Mouse (Mus musculus): ENCODE results near the gene Tma7. TPM values are rescaled to one million over a fixed set of nuclear protein-coding genes. Genes with fewer than 3 reads are reported as not detected.

Gene Tma7
- polyA plus RNA-seq, 2 experiments = 191 to 664 TPM

- WGBS = 81% methylated on average over 2 of the region's 2 CpGs
- no peaks in the 10 kb centered on the region for H3K36me3 ChIP-seq (ENCODE audit: control insufficient read depth, insufficient read depth, low read length)
- TF ChIP-seq POLR2A (IDR thresholded peaks at IDR 0.05; ENCODE audit: borderline replicate concordance, extremely low read depth, insufficient read depth, insufficient read length) = no peak
- no peaks in the 10 kb centered on the region for H3K9me3 ChIP-seq (ENCODE audit: control insufficient read depth, low read length)
- ATAC-seq (ENCODE audit: low FRiP score, low read depth) (no peak), DNase-seq (ENCODE audit: low spot score) (no peak)
- no peak overlapping the region for H3K4me2 ChIP-seq (replicated peaks; ENCODE audit: low read depth, low read length, severe bottlenecking)
- no peak overlapping the region for H3K27ac ChIP-seq (replicated peaks; ENCODE audit: low read depth, low read length)
- H3K9ac ChIP-seq (ENCODE audit: low read depth, low read length, severe bottlenecking) = no peak overlapping the region
- H3K4me1 ChIP-seq (ENCODE audit: control insufficient read depth, insufficient read depth, low read length) = no peaks in the 10 kb centered on the region
- no peaks in the 10 kb centered on the region for H3K27me3 ChIP-seq (ENCODE audit: control insufficient read depth, insufficient read depth, low read length)
- no peak overlapping the region for H3K4me3 ChIP-seq (replicated peaks; ENCODE audit: low read length)
Measured at GRCm38 (mm10) chr9:109125043-109125442, 42.7 kb upstream of the Tma7 start.

DNA sequence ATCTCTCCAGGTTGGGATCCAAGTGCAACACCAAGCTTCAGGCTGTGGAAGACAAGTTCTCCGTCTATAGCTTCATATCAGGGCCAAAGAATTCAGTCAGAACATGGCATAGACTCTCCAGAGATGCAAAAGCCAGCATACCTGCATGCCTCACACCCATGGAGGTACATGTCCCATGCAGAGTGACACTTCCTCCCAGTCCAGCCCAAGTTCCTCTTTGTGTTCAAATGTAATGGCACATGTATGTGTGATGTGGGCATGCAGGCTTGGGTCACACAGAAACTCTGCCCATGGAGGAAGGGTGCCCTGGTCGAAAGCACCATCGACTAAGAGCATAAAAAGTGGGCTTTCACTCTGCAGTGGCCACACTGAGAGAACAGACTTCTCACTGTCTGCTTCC lies 41.8 kb upstream of the Tma7 start:
- 84% methylated on average over 3 of the region's 3 CpGs for WGBS
- ATAC-seq (ENCODE audit: low FRiP score, low read depth) = no peak

GRCm38 (mm10) chr9:109123266-109123665 lies 40.9 kb upstream of the Tma7 start:
- Histone ChIP-seq H3K4me1 (ENCODE audit: control insufficient read depth, insufficient read depth, low read length) (no peaks in the 10 kb centered on the region), H3K4me2 (replicated peaks; ENCODE audit: low read depth, low read length, severe bottlenecking) (no peak overlapping the region), H3K36me3 (ENCODE audit: control insufficient read depth, insufficient read depth, low read length) (peaks cover 13% of the 10 kb centered on the region), H3K27ac (replicated peaks; ENCODE audit: low read depth, low read length) (no peak overlapping the region), H3K4me3 (replicated peaks; ENCODE audit: low read length) (no peak overlapping the region), H3K9me3 (ENCODE audit: control insufficient read depth, low read length) (no peaks in the 10 kb centered on the region), H3K9ac (ENCODE audit: low read depth, low read length, severe bottlenecking) (no peak overlapping the region; the same call in 1 of the 2 replicates), H3K27me3 (ENCODE audit: control insufficient read depth, insufficient read depth, low read length) (no peaks in the 10 kb centered on the region)
- ATAC-seq (ENCODE audit: low FRiP score, low read depth) (no peak), DNase-seq (ENCODE audit: low spot score) (no peak)
- no peak for TF ChIP-seq POLR2A (IDR thresholded peaks at IDR 0.05; ENCODE audit: borderline replicate concordance, extremely low read depth, insufficient read depth, insufficient read length)
- WGBS = 34% methylated on average over 6 of the region's 6 CpGs

More for the DNA sequence above, 41.8 kb upstream of the Tma7 start:
- no peak overlapping the region for H3K9ac ChIP-seq (ENCODE audit: low read depth, low read length, severe bottlenecking)
- no peaks in the 10 kb centered on the region for H3K9me3 ChIP-seq (ENCODE audit: control insufficient read depth, low read length)
- H3K4me2 ChIP-seq (replicated peaks; ENCODE audit: low read depth, low read length, severe bottlenecking) = no peak overlapping the region
- no peak overlapping the region for H3K4me3 ChIP-seq (replicated peaks; ENCODE audit: low read length)
- no peaks in the 10 kb centered on the region for H3K27me3 ChIP-seq (ENCODE audit: control insufficient read depth, insufficient read depth, low read length)
- H3K36me3 ChIP-seq (ENCODE audit: control insufficient read depth, insufficient read depth, low read length) = peaks cover 4% of the 10 kb centered on the region; the same call in 1 of the 2 replicates
- no peak for TF ChIP-seq POLR2A (IDR thresholded peaks at IDR 0.05; ENCODE audit: borderline replicate concordance, extremely low read depth, insufficient read depth, insufficient read length)
- DNase-seq (ENCODE audit: low spot score) = no peak
- H3K27ac ChIP-seq (replicated peaks; ENCODE audit: low read depth, low read length) = no peak overlapping the region
- no peaks in the 10 kb centered on the region for H3K4me1 ChIP-seq (ENCODE audit: control insufficient read depth, insufficient read depth, low read length)

DNA sequence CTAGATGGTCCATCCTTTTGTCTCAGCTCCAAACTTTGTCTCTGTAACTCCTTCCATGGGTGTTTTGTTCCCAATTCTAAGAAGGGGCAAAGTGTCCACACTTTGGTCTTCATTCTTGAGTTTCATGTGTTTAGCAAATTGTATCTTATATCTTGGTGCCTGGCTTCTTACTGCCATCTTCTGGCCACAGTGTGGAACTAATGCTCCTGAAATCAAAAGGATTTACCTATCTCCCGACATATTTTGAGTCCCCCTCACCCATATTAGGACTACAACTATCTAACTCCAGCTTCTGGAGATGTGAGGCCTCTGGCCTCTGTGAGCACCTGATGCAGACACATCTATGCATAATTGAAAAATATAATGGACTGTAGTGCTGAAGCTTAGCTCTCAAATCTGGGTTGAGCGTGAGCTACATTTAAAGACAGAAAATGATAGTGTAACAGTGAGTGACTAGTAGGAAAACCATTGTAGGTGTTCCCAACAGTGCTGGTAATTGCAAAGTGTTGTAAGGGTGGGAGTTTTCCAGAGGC lies 40.2 kb upstream of the Tma7 start:
- H3K4me1 ChIP-seq (ENCODE audit: control insufficient read depth, insufficient read depth, low read length) = no peaks in the 10 kb centered on the region
- ATAC-seq (ENCODE audit: low FRiP score, low read depth) = no peak
- no peaks in the 10 kb centered on the region for H3K27me3 ChIP-seq (ENCODE audit: control insufficient read depth, insufficient read depth, low read length)
- no peak overlapping the region for H3K4me2 ChIP-seq (replicated peaks; ENCODE audit: low read depth, low read length, severe bottlenecking)
- H3K27ac ChIP-seq (replicated peaks; ENCODE audit: low read depth, low read length) = no peak overlapping the region
- WGBS = 49% methylated on average over 2 of the region's 2 CpGs
- no peak for DNase-seq (ENCODE audit: low spot score)
- peaks cover 20% of the 10 kb centered on the region for H3K36me3 ChIP-seq (ENCODE audit: control insufficient read depth, insufficient read depth, low read length)
- no peaks in the 10 kb centered on the region for H3K9me3 ChIP-seq (ENCODE audit: control insufficient read depth, low read length)
- H3K4me3 ChIP-seq (replicated peaks; ENCODE audit: low read length) = no peak overlapping the region
- TF ChIP-seq POLR2A (IDR thresholded peaks at IDR 0.05; ENCODE audit: borderline replicate concordance, extremely low read depth, insufficient read depth, insufficient read length) = no peak
- H3K9ac ChIP-seq (ENCODE audit: low read depth, low read length, severe bottlenecking) = no peak overlapping the region

DNA sequence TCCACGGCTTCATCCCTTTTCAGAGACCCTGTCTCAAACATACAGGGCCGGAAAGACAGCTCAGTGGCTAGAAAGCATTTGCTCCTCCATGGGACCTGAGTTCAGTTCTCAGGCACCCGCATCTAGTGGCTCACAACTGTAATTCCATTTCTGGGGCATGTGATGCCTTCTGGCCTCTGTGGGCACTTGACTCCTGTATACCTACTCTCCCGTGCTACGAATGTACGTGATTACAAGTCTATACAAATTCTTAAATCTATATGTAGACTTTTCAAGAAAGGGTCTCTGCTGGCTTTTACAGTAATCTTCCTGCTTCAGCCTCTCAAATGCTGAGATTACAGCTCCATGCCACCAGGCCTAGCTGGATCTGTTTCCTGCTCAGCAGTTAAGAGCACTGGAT lies 38.6 kb upstream of the Tma7 start:
- DNase-seq (ENCODE audit: low spot score) = no peak
- Histone ChIP-seq H3K27ac (replicated peaks; ENCODE audit: low read depth, low read length) (no peak overlapping the region), H3K36me3 (ENCODE audit: control insufficient read depth, insufficient read depth, low read length) (peaks cover 36% of the 10 kb centered on the region), H3K9ac (ENCODE audit: low read depth, low read length, severe bottlenecking) (no peak overlapping the region), H3K4me1 (ENCODE audit: control insufficient read depth, insufficient read depth, low read length) (no peaks in the 10 kb centered on the region), H3K9me3 (ENCODE audit: control insufficient read depth, low read length) (no peaks in the 10 kb centered on the region), H3K4me3 (replicated peaks; ENCODE audit: low read length) (no peak overlapping the region), H3K27me3 (ENCODE audit: control insufficient read depth, insufficient read depth, low read length) (no peaks in the 10 kb centered on the region), H3K4me2 (replicated peaks; ENCODE audit: low read depth, low read length, severe bottlenecking) (no peak overlapping the region)
- TF ChIP-seq POLR2A (IDR thresholded peaks at IDR 0.05; ENCODE audit: borderline replicate concordance, extremely low read depth, insufficient read depth, insufficient read length) = no peak
- WGBS = 81% methylated on average over 6 of the region's 6 CpGs
- no peak for ATAC-seq (ENCODE audit: low FRiP score, low read depth)

DNA sequence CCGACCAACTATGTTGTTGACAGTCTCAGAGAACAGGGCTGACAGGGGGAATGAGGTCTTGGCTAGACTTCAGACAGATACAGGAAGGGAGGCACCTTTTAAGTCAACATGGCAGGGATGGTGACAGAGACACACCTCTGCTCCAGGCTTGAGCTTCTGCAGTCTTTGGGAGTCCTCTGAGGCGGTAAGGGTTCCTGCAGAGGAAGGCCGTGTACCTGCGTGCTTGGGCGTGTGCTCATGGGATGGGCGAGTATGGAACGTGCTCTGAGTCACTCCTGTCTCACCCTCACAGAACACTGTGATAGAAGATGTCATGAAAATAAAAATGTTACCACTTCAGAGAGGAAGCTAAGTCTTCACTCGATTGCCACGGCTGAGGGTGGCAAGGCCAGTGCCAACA lies 37.2 kb upstream of the Tma7 start:
- Histone ChIP-seq H3K36me3 (ENCODE audit: control insufficient read depth, insufficient read depth, low read length) (peaks cover 50% of the 10 kb centered on the region), H3K9ac (ENCODE audit: low read depth, low read length, severe bottlenecking) (no peak overlapping the region), H3K27me3 (ENCODE audit: control insufficient read depth, insufficient read depth, low read length) (no peaks in the 10 kb centered on the region), H3K9me3 (ENCODE audit: control insufficient read depth, low read length) (no peaks in the 10 kb centered on the region), H3K27ac (replicated peaks; ENCODE audit: low read depth, low read length) (no peak overlapping the region), H3K4me2 (replicated peaks; ENCODE audit: low read depth, low read length, severe bottlenecking) (no peak overlapping the region), H3K4me3 (replicated peaks; ENCODE audit: low read length) (no peak overlapping the region), H3K4me1 (ENCODE audit: control insufficient read depth, insufficient read depth, low read length) (no peaks in the 10 kb centered on the region)
- TF ChIP-seq POLR2A (IDR thresholded peaks at IDR 0.05; ENCODE audit: borderline replicate concordance, extremely low read depth, insufficient read depth, insufficient read length) = no peak
- DNase-seq (ENCODE audit: low spot score) = no peak
- 88% methylated on average over 9 of the region's 9 CpGs for WGBS
- no peak for ATAC-seq (ENCODE audit: low FRiP score, low read depth)

All from limb, embryonic 14.5 days (tissue).